Mouse (Mus musculus): Measurements from ENCODE around the gene Hist2h3c2.

GRCm38 (mm10) chr3:96249034-96249345 lies 10.1 kb upstream of the Hist2h3c2 start:
- no peak for TF ChIP-seq CTCF (IDR thresholded peaks at IDR 0.05; ENCODE audit: borderline replicate concordance, control insufficient read depth, extremely low read depth, insufficient read depth, low read length, poor library complexity)
- no peak for TF ChIP-seq POLR2A (IDR thresholded peaks at IDR 0.05; ENCODE audit: control insufficient read depth, extremely low read depth, insufficient read depth, low read length, poor library complexity)
